Mouse (Mus musculus): ENCODE measurements around the gene Chn2.
A peak's percentile ranks its signal among the peaks of the same experiment; 100 is the strongest.

The Chn2 gene

DNA sequence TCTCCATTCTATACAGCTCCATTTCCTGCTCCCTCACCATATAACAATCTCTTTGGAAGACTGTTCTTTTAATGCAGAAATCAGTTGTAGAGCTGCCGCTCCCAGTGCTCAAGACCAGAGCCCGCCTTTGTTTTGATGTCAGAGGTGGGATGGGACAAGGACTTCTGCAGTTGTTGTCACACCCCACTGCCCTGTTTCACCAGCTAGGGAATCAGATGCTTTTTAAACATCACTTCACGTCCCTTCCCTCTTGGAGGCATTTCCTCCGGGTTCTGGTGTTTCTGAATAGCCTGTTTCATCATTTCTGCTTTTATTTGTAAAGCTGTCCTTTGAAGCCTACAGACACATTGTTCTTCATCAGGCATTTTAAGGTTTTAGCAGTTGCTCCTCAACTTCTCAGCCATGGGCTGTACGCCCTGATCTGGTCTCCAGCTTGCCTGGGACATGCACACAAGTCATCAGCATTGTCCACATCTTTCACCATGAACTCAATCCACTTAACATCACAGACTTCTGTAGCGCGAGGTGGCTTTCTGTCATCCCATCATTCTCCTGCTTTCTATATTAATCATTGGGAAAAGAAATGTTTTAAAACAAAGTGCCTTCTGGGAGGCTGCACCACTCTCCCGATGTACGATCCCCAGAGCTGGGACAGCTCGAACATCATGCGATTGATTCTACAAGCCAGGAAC is 160.8 kb downstream of the Chn2 start:
- peak in 1 of 2 experiments; percentile 23 for DNase-seq (ENCODE audit: low spot score in 2 of 2)

DNA sequence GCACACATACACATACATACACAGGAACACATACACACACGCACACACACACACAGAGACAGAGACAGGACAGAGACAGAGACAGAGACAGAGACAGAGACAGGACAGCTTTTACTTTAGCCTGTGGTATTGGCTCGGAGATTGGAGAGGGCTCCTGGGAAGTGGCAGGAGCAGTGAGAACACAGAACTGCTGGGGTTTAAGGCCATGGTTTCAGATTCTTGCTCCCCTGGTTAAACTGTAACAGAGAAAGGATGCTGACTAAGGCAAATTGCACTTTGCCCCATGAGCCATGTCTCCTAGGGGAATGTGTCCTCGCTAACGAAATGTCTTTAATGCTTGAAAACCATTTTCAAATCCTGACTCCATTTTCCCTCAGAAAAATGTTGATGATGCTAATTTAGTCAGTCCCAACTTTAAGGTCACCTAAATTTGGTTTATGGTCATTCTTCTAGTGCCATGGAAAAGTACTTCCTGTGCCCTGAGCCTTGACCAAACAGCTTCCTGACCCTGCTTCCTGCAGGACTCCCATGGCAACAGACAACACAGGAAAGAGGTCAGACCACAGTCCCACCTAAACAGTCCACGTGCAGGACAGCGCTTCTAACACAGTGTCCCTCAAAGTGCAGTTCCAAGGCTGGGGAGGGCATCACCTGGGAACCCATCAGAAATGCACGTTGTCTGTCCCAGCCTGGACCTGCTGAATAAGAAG is 163.1 kb downstream of the Chn2 start:
- DNase-seq (ENCODE audit: low spot score in 2 of 2), result peak in 1 of 2 experiments; percentile 39

DNA sequence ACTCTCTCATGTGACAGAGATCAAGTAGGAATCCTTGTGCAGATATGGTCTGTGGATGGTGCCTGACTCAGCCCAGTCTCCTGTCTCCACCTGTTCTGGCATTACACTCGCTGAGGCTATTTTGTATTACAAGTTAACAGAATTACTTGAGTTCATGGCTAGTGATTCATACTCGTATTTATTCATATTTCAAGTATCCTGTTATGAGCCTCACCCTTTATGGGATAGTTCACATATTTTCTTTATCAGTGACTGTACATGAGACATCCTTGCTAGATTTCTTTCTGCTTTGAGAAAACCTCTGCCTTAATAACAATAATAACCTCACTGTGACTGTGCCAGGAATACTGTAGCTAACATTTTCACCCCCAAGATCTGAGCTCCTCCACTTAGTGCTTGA is 164.0 kb downstream of the Chn2 start:
- DNase-seq (ENCODE audit: low spot score in 2 of 2), result no peak

DNA sequence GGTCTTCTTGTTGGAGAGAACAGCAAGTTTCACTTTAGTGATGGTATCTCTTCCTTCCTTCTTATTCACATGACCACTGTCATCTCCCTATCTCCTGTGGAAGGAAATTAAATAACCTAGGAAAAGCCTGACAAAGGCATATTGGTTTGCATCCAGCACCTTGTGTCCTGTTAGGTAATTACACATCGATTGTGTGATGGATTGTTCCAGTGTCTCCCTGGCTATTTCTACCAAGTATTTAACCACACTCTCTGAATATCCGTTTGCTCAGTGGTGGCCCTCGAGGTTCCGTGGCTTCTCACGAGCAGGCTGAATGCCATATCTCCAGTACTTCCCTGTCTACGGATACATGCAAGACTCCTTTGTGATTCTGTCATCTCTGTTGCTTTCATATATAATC is 164.6 kb downstream of the Chn2 start:
- no peak for DNase-seq (ENCODE audit: low spot score in 2 of 2)

DNA sequence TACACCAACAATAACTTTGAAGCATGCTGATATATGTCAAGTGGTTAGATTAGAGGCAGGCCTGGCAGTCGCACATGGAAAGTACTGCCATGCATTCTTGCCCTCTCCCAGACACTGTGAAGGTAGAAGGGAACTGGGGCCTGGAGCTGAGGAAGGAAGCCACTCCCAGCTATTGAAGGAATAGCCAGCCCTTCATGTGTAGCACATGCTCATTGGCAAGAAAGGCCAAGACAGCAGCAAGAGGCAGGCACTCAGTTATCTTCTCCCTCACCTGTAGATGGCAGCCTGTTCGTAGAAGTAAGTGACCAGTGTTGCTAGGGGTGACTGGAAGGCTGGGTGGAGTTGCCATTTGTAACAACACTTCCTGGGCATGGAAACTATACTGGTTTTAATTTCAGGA is 165.6 kb downstream of the Chn2 start:
- no peak for DNase-seq (ENCODE audit: low spot score in 2 of 2)

DNA sequence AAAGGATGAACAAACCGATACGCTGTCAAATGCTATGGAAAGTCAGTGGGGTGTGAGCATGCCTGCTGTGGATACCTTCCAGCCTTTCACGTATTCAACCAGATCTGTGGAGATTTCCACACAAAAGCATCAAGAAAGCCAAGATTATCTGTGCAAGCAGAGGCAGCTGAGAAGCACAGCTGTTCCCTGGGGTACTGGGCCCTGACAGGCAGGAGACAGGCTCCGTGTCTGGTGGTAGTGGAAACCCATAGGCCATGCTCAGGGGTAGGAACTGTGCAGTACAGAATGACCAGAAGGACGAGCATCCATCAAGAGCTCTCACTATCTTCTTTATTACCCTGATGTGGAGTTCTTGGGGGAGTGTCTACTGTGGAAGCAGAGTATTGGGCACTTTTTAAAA is 166.1 kb downstream of the Chn2 start:
- no peak for DNase-seq (ENCODE audit: low spot score in 2 of 2)

DNA sequence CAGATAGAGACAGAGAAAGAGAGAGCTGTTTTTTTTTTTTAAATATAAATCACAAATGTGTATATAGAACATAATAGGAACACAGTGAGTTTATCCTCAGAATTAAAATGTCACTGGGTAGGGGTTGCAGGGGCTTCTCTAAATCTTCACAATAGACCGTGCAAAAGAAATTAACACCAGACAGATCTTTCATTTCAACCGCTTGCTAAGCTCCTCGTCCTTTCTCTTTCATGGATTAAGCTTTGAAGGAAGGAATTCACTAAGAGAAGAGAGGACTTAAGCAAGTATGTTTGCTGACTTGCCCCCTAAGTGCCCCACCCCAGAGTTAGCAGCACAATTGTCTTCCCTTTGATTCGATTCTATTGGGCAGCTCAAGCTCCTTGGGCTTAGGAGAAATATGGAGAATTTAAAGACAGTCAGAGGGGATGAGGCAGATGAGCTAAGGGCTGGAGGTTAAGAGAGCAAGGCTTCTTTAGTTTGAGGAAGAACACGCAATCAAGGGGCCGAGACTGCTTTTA is 166.9 kb downstream of the Chn2 start:
- peak in 1 of 2 experiments; percentile 20 for DNase-seq (ENCODE audit: low spot score in 2 of 2)

DNA sequence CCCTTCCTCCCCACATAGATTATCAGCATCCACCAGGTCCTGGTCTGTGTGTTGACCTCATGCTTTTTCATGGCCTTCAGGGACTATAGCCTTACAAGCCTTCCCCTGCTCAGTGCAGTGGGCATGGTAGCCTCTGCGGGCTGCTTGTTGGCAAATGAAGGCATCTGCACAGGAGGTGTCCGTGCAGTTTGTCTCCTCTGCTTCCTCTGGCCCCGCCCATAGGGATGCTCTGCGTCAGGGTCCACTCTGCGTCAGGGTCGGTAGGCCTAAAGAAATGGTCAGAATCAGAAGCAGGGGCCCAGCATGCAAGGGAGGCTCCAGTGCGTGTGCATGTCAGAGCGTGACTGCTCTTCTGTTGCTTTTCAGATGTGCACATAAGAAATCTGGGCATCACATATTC is 169.4 kb downstream of the Chn2 start:
- DNase-seq (ENCODE audit: low spot score in 2 of 2), result no peak

DNA sequence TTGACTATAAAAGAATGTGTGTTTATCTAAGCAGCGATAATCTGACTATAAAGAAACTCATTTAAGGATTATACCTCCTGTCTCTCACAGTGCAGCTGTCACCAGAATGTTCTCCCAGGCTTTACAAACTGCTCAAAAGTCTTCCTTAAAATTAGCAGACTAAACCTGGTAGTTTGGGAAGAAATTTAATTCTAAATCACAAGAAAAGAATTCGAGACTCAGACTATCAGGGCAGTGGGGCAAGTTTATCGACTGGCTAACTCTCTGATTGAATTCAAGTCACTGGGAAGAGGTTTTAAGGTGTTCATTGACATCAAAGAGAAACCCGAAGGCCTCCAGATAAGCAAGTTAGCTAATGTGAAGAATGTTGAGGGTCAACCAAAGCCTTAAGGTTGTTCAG is 171.6 kb downstream of the Chn2 start:
- DNase-seq (ENCODE audit: low spot score in 2 of 2), result no peak

DNA sequence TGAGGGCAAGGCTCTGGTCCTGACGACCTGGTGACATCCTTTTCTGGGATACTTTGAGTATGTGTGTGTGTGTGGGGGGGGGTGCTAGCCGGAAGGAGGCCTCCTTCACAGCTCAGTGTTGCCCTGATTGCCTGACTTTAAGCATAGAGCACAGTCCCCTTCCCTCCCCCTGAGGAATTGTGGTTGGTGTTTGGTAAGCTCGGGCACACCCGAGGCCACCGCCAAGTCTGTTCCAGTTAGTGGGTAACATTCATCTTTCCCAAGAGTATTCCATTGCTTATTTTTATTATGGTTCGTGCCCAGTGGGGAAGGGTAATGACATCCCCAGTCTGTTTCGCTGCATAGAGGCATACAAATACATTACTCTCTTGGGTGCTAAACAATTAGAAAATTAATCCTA is 172.6 kb downstream of the Chn2 start:
- DNase-seq (ENCODE audit: low spot score in 2 of 2), result no peak

DNA sequence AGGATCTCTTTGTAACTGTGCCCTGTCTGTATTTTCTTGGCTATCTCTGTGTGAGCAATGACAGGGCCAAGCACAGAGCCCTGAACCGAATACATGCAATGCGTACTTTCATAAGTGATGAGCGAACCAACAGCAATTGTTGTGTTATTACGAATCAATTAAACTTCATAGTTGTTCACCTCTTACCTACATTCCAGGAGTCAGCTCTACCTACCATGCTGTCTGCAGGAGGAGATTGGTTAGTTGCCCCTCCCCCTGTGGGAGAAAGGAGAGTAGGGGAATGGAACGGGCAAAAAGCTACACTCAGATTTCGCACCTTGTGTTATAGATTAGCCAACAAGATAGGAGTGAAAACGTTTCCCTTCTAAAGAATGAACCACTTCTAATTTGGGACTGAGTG is 174.4 kb downstream of the Chn2 start:
- DNase-seq (ENCODE audit: low spot score in 2 of 2), result no peak

DNA sequence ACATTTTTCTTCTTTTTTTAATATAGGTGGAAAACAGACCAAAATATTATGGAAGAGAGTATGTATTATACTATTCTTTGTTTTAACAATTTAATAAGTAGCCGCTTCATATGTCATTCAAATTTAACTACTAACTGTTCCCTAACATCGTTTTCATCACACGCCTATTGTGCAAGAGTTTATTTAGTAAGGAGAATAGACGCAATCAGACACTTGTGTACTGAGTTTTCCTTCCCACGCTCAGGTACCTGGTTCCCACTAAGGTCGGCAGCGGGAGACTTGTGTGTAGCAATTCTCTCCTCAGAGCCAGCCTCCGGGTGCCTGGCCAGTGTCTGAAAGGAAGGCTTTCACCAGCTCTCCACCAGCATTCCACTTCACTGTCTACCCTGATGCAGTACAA is 176.3 kb downstream of the Chn2 start:
- no peak for DNase-seq (ENCODE audit: low spot score in 2 of 2)

DNA sequence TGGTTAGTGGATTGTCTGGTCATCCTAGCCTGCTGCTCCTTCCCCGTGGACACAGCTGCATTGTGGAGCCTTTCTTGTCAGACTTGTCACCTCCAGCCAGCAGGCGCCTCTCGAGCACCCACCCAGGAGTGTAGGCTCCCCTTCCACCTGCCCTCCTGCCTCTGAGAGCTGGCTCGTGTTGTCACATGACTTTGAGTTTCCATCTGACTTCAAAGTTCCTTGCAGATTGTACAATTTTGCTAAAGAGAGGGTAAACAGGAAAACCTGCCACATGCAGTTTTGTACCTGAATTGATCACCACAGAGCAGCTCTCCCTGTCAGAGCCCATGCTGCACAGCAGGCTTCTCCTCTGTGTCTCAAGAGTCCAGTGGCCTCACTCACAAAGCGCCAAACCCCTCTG is 177.2 kb downstream of the Chn2 start:
- no peak for DNase-seq (ENCODE audit: low spot score in 2 of 2)

DNA sequence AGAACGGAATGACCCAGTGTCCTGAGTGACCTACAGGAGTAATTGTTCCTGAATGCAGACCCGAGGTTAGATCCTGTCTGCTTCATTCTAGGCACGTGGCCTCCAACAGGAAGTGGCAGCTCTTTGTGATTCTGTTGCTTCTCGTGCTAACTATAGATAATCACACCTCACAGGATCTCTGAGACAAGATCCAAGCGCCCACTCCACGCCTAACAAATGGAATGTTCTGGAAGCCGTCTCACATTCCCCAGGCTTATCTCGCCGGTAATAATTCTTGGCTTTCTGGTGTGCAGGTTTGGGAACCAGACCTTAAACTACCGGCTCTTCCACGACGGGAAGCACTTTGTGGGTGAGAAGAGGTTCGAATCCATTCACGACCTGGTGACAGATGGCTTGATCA is 180.8 kb downstream of the Chn2 start:
- no peak for DNase-seq (ENCODE audit: low spot score in 2 of 2)

DNA sequence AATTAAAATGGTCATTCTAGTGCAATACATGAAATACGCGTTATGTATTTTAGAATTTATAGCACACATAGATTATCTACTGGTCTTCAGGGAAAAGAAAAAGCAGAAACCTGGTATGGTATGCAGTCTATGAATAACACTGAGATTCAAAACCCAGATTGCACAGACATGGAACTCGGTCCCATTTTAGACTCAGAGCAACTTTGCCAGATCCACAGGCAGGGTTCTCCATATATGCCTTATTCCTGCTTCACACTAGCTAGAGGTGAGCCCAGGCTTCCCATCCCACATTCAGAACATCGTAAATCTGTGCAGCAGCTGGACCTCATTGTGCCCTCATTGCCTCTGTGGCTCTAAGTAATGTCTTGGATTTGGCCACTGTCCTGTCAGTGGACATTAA is 184.2 kb downstream of the Chn2 start:
- DNase-seq (ENCODE audit: low spot score in 2 of 2), result no peak

DNA sequence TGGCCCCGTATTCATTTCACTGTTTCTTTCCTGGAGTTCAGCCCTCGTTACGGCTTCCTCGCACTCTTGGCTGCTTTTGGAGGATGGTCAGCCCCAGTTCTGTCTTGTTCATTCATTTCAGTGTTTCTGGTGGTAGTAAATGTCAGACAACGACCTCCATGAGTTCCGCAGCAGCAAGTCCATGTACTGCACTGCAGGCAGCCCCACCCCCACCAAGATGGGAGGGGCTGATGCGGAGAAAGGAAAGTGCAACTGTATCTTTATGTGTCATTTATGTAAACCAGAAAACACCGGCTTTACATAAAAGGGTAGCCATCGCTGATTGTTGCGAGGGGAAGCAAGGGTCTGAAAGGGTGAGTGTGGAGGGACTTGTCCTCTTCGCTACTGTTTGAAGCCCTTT is 185.0 kb downstream of the Chn2 start:
- no peak for DNase-seq (ENCODE audit: low spot score in 2 of 2)

DNA sequence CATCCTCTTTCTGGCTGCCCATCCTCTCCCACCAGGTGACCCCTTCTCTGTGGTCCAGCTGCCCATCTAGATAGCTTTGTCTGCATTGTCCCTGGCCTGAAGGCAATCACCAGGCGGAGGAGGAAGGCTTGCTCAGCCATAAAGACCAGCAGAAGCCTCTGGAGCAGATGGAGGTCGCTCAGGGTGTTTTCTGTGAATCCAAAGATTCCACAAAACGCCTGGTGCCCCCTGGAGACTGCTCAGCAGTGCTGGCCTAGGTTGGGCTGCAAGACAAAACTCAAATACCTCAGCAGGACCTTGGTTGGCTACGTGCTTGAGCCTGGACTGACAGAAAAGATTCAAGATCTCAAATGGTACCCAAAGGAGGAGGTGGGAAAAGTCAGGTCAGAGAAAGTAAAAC is 186.0 kb downstream of the Chn2 start:
- DNase-seq (ENCODE audit: low spot score in 2 of 2), result no peak

DNA sequence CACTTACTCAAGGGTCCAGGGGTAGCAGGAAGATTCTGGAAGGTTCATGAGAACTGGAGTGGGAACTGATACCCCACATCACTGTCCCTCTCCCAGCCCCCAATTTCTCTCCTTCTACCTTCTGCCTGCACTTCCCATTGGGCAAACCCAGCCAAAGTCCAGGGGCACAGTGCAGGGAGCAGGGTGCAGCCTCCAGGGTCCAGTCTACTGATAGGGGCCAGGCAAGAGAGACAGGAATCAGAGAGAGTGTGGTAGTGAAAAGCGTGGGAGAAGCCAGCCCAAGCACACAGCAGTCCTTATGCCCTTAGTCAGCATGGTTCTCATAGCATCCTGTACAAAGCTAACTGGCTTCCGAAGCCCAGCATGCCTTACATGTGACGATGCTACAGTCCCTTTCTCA is 187.7 kb downstream of the Chn2 start:
- DNase-seq (ENCODE audit: low spot score in 2 of 2), result no peak

DNA sequence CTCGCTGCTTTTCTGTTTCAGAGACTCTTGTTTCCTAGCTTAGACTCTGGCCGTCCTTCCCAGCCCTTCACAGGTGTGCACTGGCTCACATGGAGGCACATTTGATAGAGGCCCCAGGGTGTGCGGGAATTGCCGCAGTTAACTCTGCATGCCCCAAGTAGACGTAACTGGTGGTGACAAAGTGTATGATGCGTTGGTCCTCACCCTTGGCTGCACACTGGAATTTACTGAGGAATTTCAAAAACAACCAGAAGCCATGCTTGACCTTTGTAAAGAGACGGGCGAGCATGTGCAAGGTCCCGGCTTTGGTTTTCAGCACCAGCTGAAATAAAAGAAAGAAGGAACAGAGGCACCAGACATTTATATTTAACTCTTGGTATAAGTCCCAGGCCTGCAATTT is 189.1 kb downstream of the Chn2 start:
- no peak for DNase-seq (ENCODE audit: low spot score in 2 of 2)

DNA sequence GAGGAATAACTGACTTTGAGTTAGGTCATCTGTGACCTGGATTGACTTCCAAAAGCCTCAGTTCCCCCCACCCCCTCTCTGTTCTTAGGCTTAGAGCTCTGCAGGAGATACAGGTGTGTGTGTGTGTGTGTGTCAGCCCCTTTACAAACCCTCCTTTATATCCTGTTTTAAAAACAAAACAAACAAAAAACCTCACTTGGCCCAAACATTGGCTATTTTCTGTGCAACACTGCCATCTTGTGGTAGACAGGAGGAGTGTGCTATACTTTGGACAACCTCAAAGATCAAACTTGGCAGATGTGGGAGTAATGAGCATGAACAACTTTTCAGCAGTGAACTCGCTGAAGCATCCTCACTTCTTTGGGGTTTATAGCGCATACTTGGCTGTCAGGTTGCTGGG is 189.5 kb downstream of the Chn2 start:
- DNase-seq (ENCODE audit: low spot score in 2 of 2), result no peak

DNA sequence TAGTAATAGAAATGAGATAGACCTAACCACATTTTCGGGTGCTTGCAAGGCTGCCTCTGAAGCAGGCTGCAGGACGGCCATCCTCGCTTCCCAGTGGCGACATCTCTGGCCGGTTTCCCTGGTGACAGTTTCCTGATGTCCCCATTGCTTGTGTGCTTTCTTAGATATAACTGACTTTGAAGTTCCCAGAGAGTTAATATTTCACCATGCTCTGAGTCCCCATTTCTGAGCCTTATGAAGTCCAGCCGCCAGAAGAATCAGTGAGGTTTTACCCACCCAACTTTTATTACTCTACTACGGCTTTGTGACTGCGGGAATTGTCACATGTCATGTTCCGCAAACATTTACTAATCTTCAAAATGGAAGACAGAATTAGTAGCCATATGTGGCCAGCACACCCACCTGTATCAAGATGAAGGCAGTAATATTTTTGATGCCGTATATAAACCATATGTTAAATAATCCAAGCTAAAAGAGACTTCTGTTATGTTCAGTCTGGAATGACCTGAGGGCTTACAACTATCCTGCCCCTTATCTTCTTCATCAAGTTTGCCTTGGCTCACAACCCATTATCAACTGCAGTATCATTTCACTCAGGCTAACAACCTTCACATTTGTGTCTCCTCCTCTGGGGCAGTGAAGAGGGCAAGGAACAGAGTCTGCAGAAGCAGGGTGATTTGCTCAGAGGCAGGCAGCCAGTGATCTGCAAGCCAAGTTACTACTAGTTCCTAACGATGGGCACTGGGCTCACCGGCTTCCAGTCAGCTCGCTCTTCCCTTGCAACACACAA is 192.6 kb downstream of the Chn2 start:
- DNase-seq (ENCODE audit: low spot score in 2 of 2), result no peak

DNA sequence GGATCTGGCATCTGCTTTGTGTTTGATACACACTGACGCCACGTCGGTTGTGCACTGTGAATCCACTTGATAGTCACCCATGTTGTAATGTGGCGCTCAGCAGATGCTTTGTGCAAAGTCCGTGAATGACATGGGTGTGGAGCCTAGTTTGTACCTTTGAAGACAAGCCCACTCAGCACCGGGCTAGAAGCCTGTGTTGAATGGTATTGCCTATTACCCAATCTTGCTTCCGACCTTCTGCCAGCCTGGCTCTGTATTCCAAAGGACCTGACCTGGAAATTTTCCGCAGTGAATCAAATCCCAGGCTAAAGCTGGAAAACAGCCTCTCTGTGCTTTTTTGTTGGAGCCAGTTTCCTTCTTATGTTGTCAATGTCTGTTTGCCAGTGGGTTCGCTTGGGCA is 197.1 kb downstream of the Chn2 start:
- DNase-seq (ENCODE audit: low spot score in 2 of 2), result no peak

DNA sequence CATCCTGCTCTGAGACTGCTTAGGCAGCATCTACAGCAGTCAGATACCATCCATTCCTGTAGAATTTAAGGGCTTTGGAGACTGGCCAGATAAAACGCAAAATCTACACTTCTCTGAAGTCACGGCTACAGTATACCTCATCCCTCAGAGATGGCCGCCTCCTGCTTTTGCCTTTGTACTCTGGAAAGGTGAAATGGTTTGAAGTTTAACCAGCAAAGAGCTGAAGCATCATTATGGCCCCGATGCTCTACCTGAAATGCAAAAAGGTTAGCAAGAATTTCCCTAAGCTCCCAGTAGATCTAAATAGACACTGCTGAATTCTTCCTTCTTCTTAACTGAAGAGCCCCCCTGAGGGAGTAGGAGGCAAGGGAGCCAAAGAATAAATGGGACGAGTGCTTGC is 202.4 kb downstream of the Chn2 start:
- no peak for DNase-seq (ENCODE audit: low spot score in 2 of 2)
